Mouse (Mus musculus) small intestine, adult 2 months (tissue): Measurements from ENCODE around the gene Fam135a.

ENCODE experiments used
- CTCF ChIP-seq: fragments of 200-500 bp; IDR thresholded peaks from 2 replicates; pipeline ENCODE4 v1.5.1; 2012; ENCODE audit warnings: low read depth, mild to moderate bottlenecking, control low read depth, inconsistent platforms, low read length, moderate library complexity, mixed read lengths; ENCODE audit not compliant: insufficient replicate concordance, insufficient read length; ENCODE audit errors: extremely low read depth
- POLR2A ChIP-seq: fragments of 200-500 bp; IDR thresholded peaks from 2 replicates; pipeline ENCODE4 v1.6.1; 2012; ENCODE audit warnings: low read depth, mild to moderate bottlenecking, control low read depth, inconsistent platforms, low read length, moderate library complexity

DNA sequence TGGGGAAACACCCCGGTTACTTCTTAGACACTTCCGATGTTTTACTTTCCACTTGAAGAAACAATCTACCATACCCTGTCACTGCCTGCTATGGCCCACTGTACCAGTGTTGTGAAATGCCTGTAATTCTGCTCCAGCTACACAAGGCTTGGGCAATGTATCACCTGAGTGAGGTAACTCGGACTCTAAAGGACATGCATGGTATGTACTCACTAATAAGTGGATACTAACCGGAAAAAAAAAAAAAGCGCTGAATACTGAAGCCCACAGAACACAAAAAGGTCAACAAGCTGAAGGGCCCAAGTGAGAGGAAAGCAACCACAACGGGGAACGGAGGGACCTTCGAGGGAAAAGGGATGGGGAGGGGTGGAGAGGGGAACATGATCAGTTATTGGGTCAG, 92.5 kb downstream of the Fam135a start:
- no peak for TF ChIP-seq CTCF
- TF ChIP-seq POLR2A: no peak
